23 mouse cellular contexts compared by ENCODE assay signal in genomic region chr2:58786177-58786576, GRCm38 (mm10).
DNase-seq lines count a peak whose midpoint lies in the region; ATAC-seq and TF ChIP-seq lines count a peak whose summit lies in the region.
"Had no signal": no experiment of that assay in that cellular context is flagged by ENCODE, and none has a peak within 500 bp of the region (broad histone marks: within the 10 kb centered on the region; RNA-seq: fewer than 3 reads in every experiment).

No protein-coding gene starts in this region.

- DNase-seq in heart, postnatal 10 days = no peak
- peak; percentile 48 for DNase-seq in lung, embryonic 14.5 days
- no peak for DNase-seq in lung, postnatal 14 days
- DNase-seq in lung, postnatal 36 days = peak; percentile 31
- DNase-seq in gastrocnemius, postnatal 4 days (ENCODE audit: low spot score in 2 of 2) = no peak
- DNase-seq: adrenal gland, adult 8-10 months; cerebellum, adult 2 months; gastrocnemius, postnatal 10 days; kidney, adult 2 months; kidney, postnatal 4 days; right cerebral cortex, postnatal 25 days; thymus, adult 18-20 months; thymus, postnatal 25 days had no signal

- no peaks in the 10 kb centered on the region for H3K9me3 ChIP-seq in heart, embryonic 13.5 days
- H3K9me3 ChIP-seq in lung, embryonic 14.5 days (ENCODE audit: low read depth, low read length) = no peaks in the 10 kb centered on the region
- no peaks in the 10 kb centered on the region for H3K9me3 ChIP-seq in limb, embryonic 13.5 days
- H3K9me3 ChIP-seq: forebrain, embryonic 12.5 days; heart, embryonic 10.5 days; stomach, embryonic 15.5 days had no signal

- intact Hi-C loops in heart, postnatal 10 days (cut with DNase I) = no loop called here

- 66% methylated on average over 3 of the region's 3 CpGs for WGBS in heart, embryonic 13.5 days
- 51% methylated on average over 3 of the region's 3 CpGs for WGBS in lung, embryonic 14.5 days
- WGBS in limb, embryonic 13.5 days = 65% methylated on average over 3 of the region's 3 CpGs

- no peak overlapping the region for H3K9ac ChIP-seq in heart, embryonic 13.5 days
- H3K9ac ChIP-seq in lung, embryonic 14.5 days = no peak overlapping the region
- no peak overlapping the region for H3K9ac ChIP-seq in limb, embryonic 13.5 days
- H3K9ac ChIP-seq: forebrain, embryonic 12.5 days; forebrain, postnatal 0 days; liver, embryonic 14.5 days; stomach, embryonic 15.5 days had no signal

- H3K4me2 ChIP-seq in heart, embryonic 13.5 days = peak overlapping the region; percentile 12; the same call in 1 of the 2 replicates
- H3K4me2 ChIP-seq in lung, embryonic 14.5 days = peak overlapping the region; percentile 38
- H3K4me2 ChIP-seq in limb, embryonic 13.5 days (replicated peaks) = peak overlapping the region; percentile 31; the same call in 1 of the 2 replicates
- H3K4me2 ChIP-seq: forebrain, embryonic 12.5 days; stomach, embryonic 15.5 days had no signal

- no peaks in the 10 kb centered on the region for H3K27me3 ChIP-seq in heart, embryonic 13.5 days (replicated peaks)
- H3K27me3 ChIP-seq in lung, embryonic 14.5 days (ENCODE audit: insufficient read depth, low read length) = no peaks in the 10 kb centered on the region
- H3K27me3 ChIP-seq in limb, embryonic 13.5 days = no peaks in the 10 kb centered on the region; the same call in 1 of the 2 replicates
- H3K27me3 ChIP-seq: forebrain, embryonic 12.5 days; stomach, embryonic 15.5 days had no signal

- H3K4me3 ChIP-seq in heart, embryonic 13.5 days = no peak overlapping the region
- no peak overlapping the region for H3K4me3 ChIP-seq in lung, embryonic 14.5 days (ENCODE audit: low read depth, low read length)
- H3K4me3 ChIP-seq in limb, embryonic 13.5 days = no peak overlapping the region
- H3K4me3 ChIP-seq: forebrain, embryonic 12.5 days; heart, embryonic 10.5 days; stomach, embryonic 15.5 days had no signal

- H3K27ac ChIP-seq in heart, embryonic 13.5 days (replicated peaks) = no peak overlapping the region
- H3K27ac ChIP-seq in lung, embryonic 14.5 days (ENCODE audit: low read depth) = peak overlapping the region; percentile 86
- H3K27ac ChIP-seq in limb, embryonic 13.5 days = no peak overlapping the region
- H3K27ac ChIP-seq: forebrain, embryonic 12.5 days; heart, embryonic 10.5 days; kidney, postnatal 0 days; liver, embryonic 14.5 days; stomach, embryonic 15.5 days had no signal

- H3K36me3 ChIP-seq in heart, embryonic 13.5 days = no peaks in the 10 kb centered on the region
- H3K36me3 ChIP-seq in lung, embryonic 14.5 days (ENCODE audit: insufficient read depth) = no peaks in the 10 kb centered on the region
- no peaks in the 10 kb centered on the region for H3K36me3 ChIP-seq in limb, embryonic 13.5 days
- H3K36me3 ChIP-seq: forebrain, embryonic 12.5 days; G1E; heart, embryonic 10.5 days; stomach, embryonic 15.5 days had no signal

- peaks cover 10% of the 10 kb centered on the region; the same call in 1 of the 2 replicates for H3K4me1 ChIP-seq in heart, embryonic 13.5 days
- peaks cover 24% of the 10 kb centered on the region for H3K4me1 ChIP-seq in lung, embryonic 14.5 days (ENCODE audit: insufficient read depth)
- peaks cover 19% of the 10 kb centered on the region for H3K4me1 ChIP-seq in limb, embryonic 13.5 days
- H3K4me1 ChIP-seq: stomach, embryonic 15.5 days had no signal

- TF ChIP-seq CTCF in lung, embryonic 14.5 days (IDR thresholded peaks at IDR 0.05; ENCODE audit: low read depth) = no peak

- ATAC-seq in heart, embryonic 13.5 days (ENCODE audit: extremely low read depth, insufficient number of reproducible peaks, low FRiP score, low TSS enrichment) = no peak
- ATAC-seq in lung, embryonic 14.5 days (ENCODE audit: insufficient read depth) = peak; percentile 63; the same call in 1 of the 2 replicates
- ATAC-seq in limb, embryonic 13.5 days (ENCODE audit: low FRiP score, low read depth) = no peak
- ATAC-seq: midbrain, embryonic 16.5 days had no signal

Comparison
In these comparisons a context has a peak if more than half of its experiments do, and no peak if none do; other contexts are left out.
1. DNase-seq: peak in lung, embryonic 14.5 days (single experiment) and lung, postnatal 36 days (single experiment); none in heart, postnatal 10 days (0 of 2), lung, postnatal 14 days (single experiment) and gastrocnemius, postnatal 4 days (0 of 2).
2. Peak in every context shown above with its lines, with median percentiles within 50 percentile points of each other: H3K4me2 ChIP-seq.